Mouse (Mus musculus) c-Kit-negative CD71-positive TER-119-positive erythroid progenitor cells, embryonic 14.5 days (primary cell): ENCODE data around the gene Ctns.
A peak's percentile ranks its signal among the peaks of the same experiment; 100 is the strongest.

Source experiments
- DNase-seq: peaks from one replicate; pipeline ENCODE4 v3.0.0-alpha.2; 2013; ENCODE audit warnings: low read depth, low spot score

The Ctns gene

GRCm38 (mm10) chr11:73144261-73144681 lies 54.6 kb downstream of the Ctns start:
- DNase-seq, result no peak

GRCm38 (mm10) chr11:73137591-73138501 lies 61.0 kb downstream of the Ctns start, which contains the start of gene Haspin:
Haspin (minus strand) TSS chr11:73138294.
- DNase-seq, result peak; percentile 81

GRCm38 (mm10) chr11:73137116-73137515 lies 61.7 kb downstream of the Ctns start:
- DNase-seq, result no peak

GRCm38 (mm10) chr11:73136587-73136986 lies 62.3 kb downstream of the Ctns start:
- peak; percentile 30 for DNase-seq

- DNase-seq, result no peak
Observed at GRCm38 (mm10) chr11:73134222-73134621, 64.6 kb downstream of the Ctns start.
